Mouse (Mus musculus): Measurements from ENCODE around the gene Gga3.

The Gga3 gene

DNA sequence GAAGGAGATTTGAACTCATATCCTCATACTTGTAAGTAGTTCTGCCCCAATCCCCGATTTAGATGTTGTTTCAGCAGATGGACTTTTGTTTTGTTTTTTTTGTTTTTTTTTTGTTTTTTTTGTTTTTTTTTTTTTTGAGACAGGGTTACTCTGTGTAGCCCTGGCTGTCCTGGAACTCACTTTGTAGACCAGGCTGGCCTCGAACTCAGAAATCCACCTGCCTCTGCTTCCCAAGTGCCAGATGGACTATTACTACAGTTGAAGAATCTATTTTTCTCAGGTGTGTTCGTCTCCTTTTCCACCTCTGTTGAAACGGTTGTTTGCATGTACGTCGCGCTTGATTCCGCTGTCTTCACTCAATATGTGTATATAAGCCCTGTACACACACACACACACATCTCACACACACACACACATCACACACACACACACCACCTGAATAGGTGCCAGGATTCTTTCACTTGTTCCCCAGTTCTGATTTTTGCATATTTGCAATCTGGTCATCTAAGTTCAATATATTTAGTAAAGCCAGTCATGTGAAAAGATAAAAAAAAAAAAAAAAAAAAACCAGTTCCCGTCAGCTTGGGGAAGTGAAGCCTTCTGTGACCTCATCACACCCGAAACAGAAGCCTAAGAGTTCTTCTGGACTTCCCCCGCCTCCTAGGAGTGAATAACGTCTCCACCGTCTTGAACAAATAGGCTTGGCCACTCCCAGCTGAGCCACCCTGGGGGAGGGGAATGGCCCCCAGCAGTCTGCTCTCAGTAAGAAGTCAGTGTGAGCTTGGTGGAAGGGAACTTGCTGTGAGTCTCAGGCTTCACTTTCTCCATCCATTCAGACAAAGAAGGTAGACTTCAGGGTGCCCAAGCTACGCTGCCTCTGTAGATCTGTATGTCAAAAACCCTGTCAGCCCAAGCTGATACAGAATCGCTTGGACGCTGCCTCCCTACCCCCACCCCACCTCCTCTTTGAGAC lies 27.0 kb upstream of the Gga3 start:
- peak in 1 of 2 experiments; percentile 65 for DNase-seq (ENCODE audit: low spot score in 2 of 2)

- no peak for DNase-seq (ENCODE audit: low spot score in 2 of 2)
Observed at GRCm38 (mm10) chr11:115629734-115630531, 26.1 kb upstream of the Gga3 start.

DNA sequence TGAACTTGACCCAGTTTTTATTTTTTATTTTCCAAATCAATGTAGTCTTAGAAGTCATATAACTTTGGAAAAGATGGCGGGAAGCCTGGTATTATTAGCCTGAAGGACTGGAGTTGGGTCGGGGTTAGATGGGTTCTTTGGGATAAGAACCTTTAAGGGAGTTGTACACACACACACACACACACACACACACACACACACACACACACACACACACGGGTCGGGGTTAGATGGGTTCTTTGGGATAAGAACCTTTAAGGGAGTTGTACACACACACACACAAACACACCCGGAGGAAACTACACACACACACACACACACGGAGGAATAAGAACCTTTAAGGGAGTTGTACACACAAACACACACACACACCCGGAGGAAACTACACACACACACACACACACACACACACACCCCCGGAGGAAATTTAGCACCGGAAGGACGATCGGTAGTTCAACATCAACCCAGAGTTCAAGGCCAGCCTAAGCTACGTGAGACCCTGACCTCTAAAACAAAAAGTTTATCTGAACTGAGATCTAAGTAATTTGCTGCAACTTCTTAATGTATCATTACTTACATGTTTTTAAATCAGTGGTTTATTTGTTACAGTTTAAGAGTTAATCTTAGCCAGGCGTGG lies 24.7 kb upstream of the Gga3 start:
- DNase-seq (ENCODE audit: low spot score in 2 of 2) = no peak

- DNase-seq (ENCODE audit: low spot score in 2 of 2) = peak; percentile 99
Observed at GRCm38 (mm10) chr11:115627705-115628464, 24.0 kb upstream of the Gga3 start, which contains the start of gene Slc25a19. TSS of gene Slc25a19 (minus strand) at chr11:115628295.

GRCm38 (mm10) chr11:115626824-115627616 lies 23.2 kb upstream of the Gga3 start:
- no peak for DNase-seq (ENCODE audit: low spot score in 2 of 2)

DNA sequence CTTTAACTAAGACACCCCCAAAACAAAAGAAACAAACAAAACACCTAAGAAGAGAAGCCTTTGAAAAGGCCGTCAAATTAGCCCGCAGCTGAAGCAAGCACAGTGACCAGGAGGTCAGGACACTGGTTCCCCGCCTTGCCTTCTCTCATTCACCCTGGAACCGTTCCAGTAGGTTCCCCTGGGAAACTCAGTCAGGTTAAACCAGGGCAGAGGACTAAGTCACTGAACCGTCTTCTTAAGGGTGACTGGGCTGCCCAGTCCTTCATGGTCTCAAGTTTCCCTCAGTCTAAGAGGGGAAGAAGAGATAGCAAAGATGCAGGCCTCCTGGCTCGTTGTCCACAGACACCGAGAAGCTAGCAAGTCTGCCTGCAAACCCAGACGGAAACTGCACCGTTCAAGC lies 22.0 kb upstream of the Gga3 start:
- no peak for DNase-seq (ENCODE audit: low spot score in 2 of 2)

DNA sequence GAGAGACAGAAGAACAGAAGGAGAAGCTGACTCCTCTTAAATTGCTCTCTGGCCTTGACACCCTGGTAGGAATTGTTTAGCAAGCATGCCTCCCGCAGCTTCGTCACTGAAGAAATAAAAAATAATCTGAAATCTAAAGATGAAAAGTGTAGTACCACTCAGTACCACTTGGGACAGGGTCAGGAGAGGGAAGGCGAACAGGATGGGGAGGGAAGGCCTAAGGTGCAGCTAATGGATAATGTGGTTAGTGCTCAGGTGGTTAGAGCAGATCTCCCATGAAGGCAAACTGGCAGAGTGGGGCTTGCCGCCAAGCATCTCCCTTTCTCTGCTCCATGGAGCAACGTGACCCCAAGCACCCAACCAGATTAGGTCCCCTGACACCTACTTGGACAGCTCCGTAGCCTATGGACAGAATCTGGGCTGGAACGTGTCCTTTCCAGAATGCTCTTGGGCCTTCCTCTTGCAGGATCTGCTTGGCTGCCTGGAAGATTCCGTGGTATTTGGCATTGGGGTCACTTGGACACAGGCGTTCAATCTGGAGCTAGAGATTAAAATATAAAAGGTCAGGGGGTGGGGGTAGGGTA lies 19.7 kb upstream of the Gga3 start:
- no peak for DNase-seq (ENCODE audit: low spot score in 2 of 2)

DNA sequence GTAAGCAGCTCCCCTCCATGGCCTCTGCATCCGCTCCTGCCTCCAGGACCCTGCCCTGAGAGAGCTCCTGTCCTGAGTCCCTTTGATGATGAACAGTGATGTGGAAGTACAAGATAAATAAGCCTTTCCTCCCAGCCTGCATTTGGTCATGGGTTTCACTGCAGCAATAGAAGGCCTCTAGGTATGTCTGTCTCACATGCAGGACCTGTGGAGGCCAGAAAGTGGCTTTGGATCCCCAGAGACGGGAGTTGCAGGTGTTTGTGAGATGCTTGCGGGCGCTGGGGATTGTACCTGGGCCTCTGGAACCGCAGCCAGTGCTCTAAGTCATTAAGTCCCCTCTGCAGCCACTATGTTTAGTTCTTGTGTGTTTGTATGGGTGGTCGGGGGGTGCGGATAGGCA lies 16.1 kb upstream of the Gga3 start:
- no peak for DNase-seq (ENCODE audit: low spot score in 2 of 2)

- no peak for DNase-seq (ENCODE audit: low spot score in 2 of 2)
Observed at GRCm38 (mm10) chr11:115618732-115619516, 15.1 kb upstream of the Gga3 start.

DNA sequence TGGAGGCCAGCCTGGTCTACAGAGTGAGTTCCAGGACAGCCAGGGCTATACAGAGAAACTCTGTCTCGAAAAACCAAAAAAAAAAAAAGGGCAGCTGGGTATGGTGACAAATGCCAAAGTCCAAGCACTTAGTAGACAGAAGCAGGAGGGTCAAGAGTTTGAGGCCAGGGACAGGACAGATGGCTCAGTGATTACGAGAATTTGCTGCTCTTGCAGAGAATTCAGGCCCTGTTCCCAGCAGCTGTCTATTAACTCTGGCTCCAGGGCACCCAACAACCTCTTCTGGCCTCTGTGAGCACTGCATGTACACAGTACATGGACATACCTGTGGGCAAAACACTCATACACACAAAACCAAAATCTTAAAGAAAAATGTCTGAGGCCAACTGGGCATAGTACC lies 14.2 kb upstream of the Gga3 start:
- DNase-seq (ENCODE audit: low spot score in 2 of 2) = no peak

DNA sequence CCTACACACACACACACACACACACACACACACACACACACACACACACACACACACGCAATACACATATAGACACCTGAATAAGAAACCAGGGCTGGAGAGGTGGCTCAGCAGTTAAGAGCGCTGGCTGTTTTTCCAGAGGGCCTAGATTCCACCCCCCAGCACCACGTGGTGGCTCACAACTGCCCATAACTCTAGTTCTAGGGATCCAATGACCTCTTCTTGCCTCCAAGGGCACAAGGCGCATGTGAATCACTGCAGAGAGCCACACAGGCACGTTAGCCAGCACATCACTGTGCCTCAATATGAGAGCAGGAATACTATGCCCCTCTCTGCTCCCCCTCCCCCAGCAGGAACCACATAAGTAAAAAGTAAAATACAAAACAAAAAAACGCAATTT lies 13.0 kb upstream of the Gga3 start:
- DNase-seq (ENCODE audit: low spot score in 2 of 2) = no peak

DNA sequence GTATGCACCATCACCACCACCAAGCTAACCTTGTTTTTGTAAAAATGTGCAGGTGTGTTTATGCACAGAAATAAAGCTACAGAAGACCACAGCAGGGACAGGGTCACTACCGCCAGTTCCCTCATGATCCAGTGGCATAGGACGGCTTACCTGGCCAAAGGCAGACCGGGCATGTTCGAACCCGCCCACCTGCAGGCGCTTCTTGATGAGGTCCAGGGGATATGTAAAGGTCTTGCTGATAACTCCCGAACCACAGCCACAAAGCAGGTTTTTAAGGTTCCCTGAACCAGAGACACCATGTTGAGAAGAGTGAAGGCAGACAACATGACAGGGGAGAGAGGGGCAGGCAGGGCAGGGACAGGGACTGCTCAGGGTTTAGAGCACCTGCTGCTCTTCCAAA lies 12.5 kb upstream of the Gga3 start:
- no peak for DNase-seq (ENCODE audit: low spot score in 2 of 2)

GRCm38 (mm10) chr11:115615875-115616274 lies 12.0 kb upstream of the Gga3 start:
- DNase-seq (ENCODE audit: low spot score in 2 of 2) = no peak

DNA sequence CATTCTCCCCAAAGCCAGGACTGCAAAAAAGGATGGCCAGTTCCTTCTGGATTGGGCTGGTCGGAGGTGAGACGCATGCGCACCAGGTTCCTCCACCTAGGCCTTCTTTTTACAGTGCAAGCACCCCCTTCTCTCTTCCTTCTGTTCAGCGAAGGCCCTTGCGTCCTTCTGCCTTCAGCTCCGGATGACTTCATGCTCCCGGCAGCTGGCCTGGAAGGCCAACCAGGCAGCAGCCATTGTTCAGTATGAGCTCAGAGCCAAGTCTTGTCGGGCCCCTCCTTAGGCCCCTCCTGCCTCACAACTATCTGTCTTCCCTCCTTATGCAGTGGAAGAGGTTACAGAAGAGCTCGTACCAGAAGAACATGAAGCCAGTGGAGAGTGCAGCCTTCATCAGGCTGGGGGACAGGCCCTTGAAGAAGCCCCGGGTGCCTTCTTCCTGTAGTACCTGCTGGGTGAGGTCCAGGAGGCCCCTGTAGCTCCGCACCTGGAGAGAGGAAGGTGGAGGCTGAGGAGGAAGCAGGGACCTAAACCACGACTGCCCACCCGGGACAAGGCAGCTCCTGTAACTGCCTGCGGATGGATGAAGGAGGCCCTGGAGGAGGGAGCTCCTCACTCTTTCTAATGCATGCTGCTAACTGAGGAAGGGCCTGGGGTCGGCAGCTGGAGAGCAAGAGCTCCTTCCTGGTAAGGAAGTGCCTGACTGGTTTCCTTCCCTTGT lies 11.4 kb upstream of the Gga3 start:
- DNase-seq (ENCODE audit: low spot score in 2 of 2) = no peak

- DNase-seq (ENCODE audit: low spot score in 2 of 2) = no peak
Observed at GRCm38 (mm10) chr11:115614346-115615107, 10.7 kb upstream of the Gga3 start.

GRCm38 (mm10) chr11:115613138-115613945 lies 9.5 kb upstream of the Gga3 start:
- no peak for DNase-seq (ENCODE audit: low spot score in 2 of 2)

Data from frontal cortex, postnatal 10 days (tissue).